Mouse (Mus musculus): Measurements from ENCODE around the gene Wwc1. TPM values are rescaled to one million over a fixed set of nuclear protein-coding genes. Genes with fewer than 3 reads are reported as not detected.

Wwc1 gene
- polyA plus RNA-seq, 1 experiment from 2014 or later = 4.1 TPM

GRCm38 (mm10) chr11:35933402-35934085, 46.8 kb downstream of the Wwc1 start:
- Histone ChIP-seq H3K36me3 (ENCODE audit: control insufficient read depth, insufficient read depth, low read length) (no peaks in the 10 kb centered on the region), H3K27me3 (replicated peaks; ENCODE audit: control insufficient read depth, insufficient read depth, low read length) (no peaks in the 10 kb centered on the region), H3K9ac (ENCODE audit: low read depth, low read length) (no peak overlapping the region), H3K4me3 (ENCODE audit: low read depth, low read length) (no peak overlapping the region), H3K27ac (replicated peaks; ENCODE audit: low read depth, low read length) (no peak overlapping the region), H3K4me2 (ENCODE audit: low read depth, low read length) (peak overlapping the region; percentile 22), H3K4me1 (ENCODE audit: control insufficient read depth, insufficient read depth, low read length) (0 out of 2 replicates have a peak, but pooled peaks cover 2% of the 10 kb centered on the region), H3K9me3 (ENCODE audit: control insufficient read depth, low read length) (no peaks in the 10 kb centered on the region)
- WGBS = 21% methylated on average over 14 of the region's 14 CpGs
- ATAC-seq (ENCODE audit: low read depth) (peak; percentile 65), DNase-seq (ENCODE audit: low spot score) (peak; percentile 51)

GRCm38 (mm10) chr11:35932121-35932885, 48.0 kb downstream of the Wwc1 start:
- H3K4me3 ChIP-seq (ENCODE audit: low read depth, low read length) = no peak overlapping the region
- H3K9me3 ChIP-seq (ENCODE audit: control insufficient read depth, low read length) = no peaks in the 10 kb centered on the region
- H3K36me3 ChIP-seq (ENCODE audit: control insufficient read depth, insufficient read depth, low read length) = no peaks in the 10 kb centered on the region
- DNase-seq (ENCODE audit: low spot score) (no peak), ATAC-seq (ENCODE audit: low read depth) (no peak)
- no peak overlapping the region for H3K4me2 ChIP-seq (ENCODE audit: low read depth, low read length)
- WGBS = 87% methylated on average over 14 of the region's 14 CpGs
- H3K27me3 ChIP-seq (replicated peaks; ENCODE audit: control insufficient read depth, insufficient read depth, low read length) = no peaks in the 10 kb centered on the region
- no peak overlapping the region for H3K9ac ChIP-seq (ENCODE audit: low read depth, low read length)
- H3K4me1 ChIP-seq (ENCODE audit: control insufficient read depth, insufficient read depth, low read length) = no peaks in the 10 kb centered on the region
- H3K27ac ChIP-seq (replicated peaks; ENCODE audit: low read depth, low read length) = no peak overlapping the region

DNA sequence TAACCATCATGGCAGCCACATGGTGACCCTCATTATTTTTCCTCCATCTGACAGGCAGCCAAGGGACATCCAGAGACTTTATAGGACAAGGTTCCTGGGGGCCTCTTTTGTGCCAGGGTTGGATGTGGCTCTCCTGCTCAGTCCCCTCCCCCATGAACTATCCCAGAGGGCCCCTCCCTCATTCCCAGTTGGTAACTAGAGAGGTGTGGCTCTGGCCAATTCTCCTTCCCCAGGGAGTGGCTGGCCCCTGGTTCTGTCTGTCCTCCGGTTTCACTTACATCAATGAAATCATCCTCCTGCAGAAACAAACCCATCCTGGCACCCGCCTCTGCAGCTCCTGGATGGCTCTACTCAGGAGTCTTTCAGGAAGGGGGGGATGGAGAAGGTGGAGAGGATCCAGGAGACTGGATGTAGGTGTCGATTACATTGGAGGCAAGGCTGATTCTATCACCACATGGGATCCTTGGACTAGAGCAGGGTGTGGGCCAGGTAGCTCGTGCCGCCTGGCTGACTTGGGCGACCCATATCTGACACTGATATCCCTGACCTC, 49.7 kb downstream of the Wwc1 start:
- Histone ChIP-seq H3K4me3 (ENCODE audit: low read depth, low read length) (no peak overlapping the region), H3K9ac (ENCODE audit: low read depth, low read length) (no peak overlapping the region), H3K9me3 (ENCODE audit: control insufficient read depth, low read length) (peaks cover 8% of the 10 kb centered on the region; the same call in 1 of the 2 replicates), H3K4me1 (ENCODE audit: control insufficient read depth, insufficient read depth, low read length) (no peaks in the 10 kb centered on the region), H3K36me3 (ENCODE audit: control insufficient read depth, insufficient read depth, low read length) (no peaks in the 10 kb centered on the region), H3K4me2 (ENCODE audit: low read depth, low read length) (no peak overlapping the region), H3K27me3 (replicated peaks; ENCODE audit: control insufficient read depth, insufficient read depth, low read length) (no peaks in the 10 kb centered on the region), H3K27ac (replicated peaks; ENCODE audit: low read depth, low read length) (no peak overlapping the region)
- WGBS = 82% methylated on average over 6 of the region's 6 CpGs
- ATAC-seq (ENCODE audit: low read depth) (no peak), DNase-seq (ENCODE audit: low spot score) (no peak)

GRCm38 (mm10) chr11:35928453-35928852, 51.9 kb downstream of the Wwc1 start:
- no peak overlapping the region for H3K4me3 ChIP-seq (ENCODE audit: low read depth, low read length)
- WGBS = 89% methylated on average over 12 of the region's 12 CpGs

DNA sequence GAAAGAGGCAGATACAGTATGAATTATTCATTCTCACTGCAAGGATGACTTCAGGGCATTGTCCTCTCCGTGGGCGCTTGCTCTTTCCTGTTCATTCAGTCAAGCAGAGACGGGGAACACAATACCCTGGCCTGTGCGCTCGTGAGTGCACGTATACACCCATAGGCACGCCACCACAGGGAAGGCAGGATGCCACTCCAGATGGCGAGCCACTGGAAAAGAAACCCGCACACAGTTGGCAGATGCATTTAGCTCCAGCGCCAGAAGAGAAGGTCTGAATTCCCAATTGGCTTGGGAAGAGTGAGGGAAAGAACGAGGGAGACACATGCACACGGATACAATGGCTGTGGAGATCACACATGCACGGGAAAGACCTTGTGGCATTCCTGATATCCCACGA, 53.0 kb downstream of the Wwc1 start:
- WGBS = 58% methylated on average over 14 of the region's 14 CpGs
- no peak for DNase-seq (ENCODE audit: low spot score)
- H3K4me2 ChIP-seq (ENCODE audit: low read depth, low read length) = no peak overlapping the region
- no peak overlapping the region for H3K4me3 ChIP-seq (ENCODE audit: low read depth, low read length)
- no peak overlapping the region for H3K9ac ChIP-seq (ENCODE audit: low read depth, low read length)
- H3K36me3 ChIP-seq (ENCODE audit: control insufficient read depth, insufficient read depth, low read length) = no peaks in the 10 kb centered on the region
- peaks cover 8% of the 10 kb centered on the region; the same call in 1 of the 2 replicates for H3K9me3 ChIP-seq (ENCODE audit: control insufficient read depth, low read length)
- H3K4me1 ChIP-seq (ENCODE audit: control insufficient read depth, insufficient read depth, low read length) = no peaks in the 10 kb centered on the region
- H3K27ac ChIP-seq (replicated peaks; ENCODE audit: low read depth, low read length) = no peak overlapping the region
- no peak for ATAC-seq (ENCODE audit: low read depth)
- H3K27me3 ChIP-seq (replicated peaks; ENCODE audit: control insufficient read depth, insufficient read depth, low read length) = no peaks in the 10 kb centered on the region

More at GRCm38 (mm10) chr11:35928453-35928852, 51.9 kb downstream of the Wwc1 start:
- H3K4me1 ChIP-seq (ENCODE audit: control insufficient read depth, insufficient read depth, low read length) = no peaks in the 10 kb centered on the region
- H3K36me3 ChIP-seq (ENCODE audit: control insufficient read depth, insufficient read depth, low read length) = no peaks in the 10 kb centered on the region
- DNase-seq (ENCODE audit: low spot score) (no peak), ATAC-seq (ENCODE audit: low read depth) (no peak)
- H3K4me2 ChIP-seq (ENCODE audit: low read depth, low read length) = no peak overlapping the region
- no peaks in the 10 kb centered on the region for H3K27me3 ChIP-seq (replicated peaks; ENCODE audit: control insufficient read depth, insufficient read depth, low read length)
- H3K27ac ChIP-seq (replicated peaks; ENCODE audit: low read depth, low read length) = no peak overlapping the region
- peaks cover 8% of the 10 kb centered on the region; the same call in 1 of the 2 replicates for H3K9me3 ChIP-seq (ENCODE audit: control insufficient read depth, low read length)
- H3K9ac ChIP-seq (ENCODE audit: low read depth, low read length) = no peak overlapping the region

- H3K4me1 ChIP-seq (ENCODE audit: control insufficient read depth, insufficient read depth, low read length) = no peaks in the 10 kb centered on the region
- peak; percentile 82 for DNase-seq (ENCODE audit: low spot score)
- ATAC-seq (ENCODE audit: low read depth) = peak; percentile 76
- no peaks in the 10 kb centered on the region for H3K27me3 ChIP-seq (replicated peaks; ENCODE audit: control insufficient read depth, insufficient read depth, low read length)
- H3K9ac ChIP-seq (ENCODE audit: low read depth, low read length) = no peak overlapping the region
- H3K27ac ChIP-seq (replicated peaks; ENCODE audit: low read depth, low read length) = 0 out of 2 replicates have a peak overlapping the region, but pooled peaks have one; percentile 31
- H3K4me3 ChIP-seq (ENCODE audit: low read depth, low read length) = no peak overlapping the region
- H3K9me3 ChIP-seq (ENCODE audit: control insufficient read depth, low read length) = peaks cover 8% of the 10 kb centered on the region; the same call in 1 of the 2 replicates
- H3K4me2 ChIP-seq (ENCODE audit: low read depth, low read length) = no peak overlapping the region
- no peaks in the 10 kb centered on the region for H3K36me3 ChIP-seq (ENCODE audit: control insufficient read depth, insufficient read depth, low read length)
- WGBS = 73% methylated on average over 7 of the region's 7 CpGs
Measured at GRCm38 (mm10) chr11:35925592-35925991, 54.7 kb downstream of the Wwc1 start.

- Histone ChIP-seq H3K36me3 (ENCODE audit: control insufficient read depth, insufficient read depth, low read length) (no peaks in the 10 kb centered on the region), H3K9me3 (ENCODE audit: control insufficient read depth, low read length) (peaks cover 8% of the 10 kb centered on the region; the same call in 1 of the 2 replicates), H3K4me1 (ENCODE audit: control insufficient read depth, insufficient read depth, low read length) (0 out of 2 replicates have a peak, but pooled peaks cover 9% of the 10 kb centered on the region), H3K4me2 (ENCODE audit: low read depth, low read length) (no peak overlapping the region), H3K27me3 (replicated peaks; ENCODE audit: control insufficient read depth, insufficient read depth, low read length) (no peaks in the 10 kb centered on the region), H3K4me3 (ENCODE audit: low read depth, low read length) (no peak overlapping the region), H3K9ac (ENCODE audit: low read depth, low read length) (no peak overlapping the region), H3K27ac (replicated peaks; ENCODE audit: low read depth, low read length) (no peak overlapping the region; the same call in 1 of the 2 replicates)
- ATAC-seq (ENCODE audit: low read depth) (no peak), DNase-seq (ENCODE audit: low spot score) (no peak)
- 34% methylated on average over 12 of the region's 12 CpGs for WGBS
Measured at GRCm38 (mm10) chr11:35922205-35922873, 58.0 kb downstream of the Wwc1 start.

DNA sequence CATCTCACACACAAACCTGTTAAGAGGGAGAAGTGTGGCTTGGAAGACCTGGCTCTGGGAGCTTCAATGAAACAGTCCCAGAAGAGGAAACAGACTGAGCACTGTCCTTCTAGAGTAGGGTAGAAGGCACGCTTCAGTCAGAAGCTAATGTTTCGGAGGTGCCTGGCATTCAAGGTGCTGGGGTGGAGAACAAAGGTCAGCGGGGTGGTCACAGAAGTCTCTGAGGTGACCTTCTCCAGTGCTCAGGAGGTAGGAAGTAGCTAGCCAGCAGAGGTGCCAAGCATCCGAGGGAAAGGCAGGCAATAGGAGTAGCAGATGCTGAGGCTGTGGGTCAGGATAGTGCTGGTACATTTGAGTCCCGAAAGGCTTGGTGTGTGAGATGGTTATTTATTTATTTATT, 59.6 kb downstream of the Wwc1 start:
- H3K27ac ChIP-seq (replicated peaks; ENCODE audit: low read depth, low read length) = no peak overlapping the region
- H3K4me1 ChIP-seq (ENCODE audit: control insufficient read depth, insufficient read depth, low read length) = 0 out of 2 replicates have a peak, but pooled peaks cover 9% of the 10 kb centered on the region
- H3K36me3 ChIP-seq (ENCODE audit: control insufficient read depth, insufficient read depth, low read length) = no peaks in the 10 kb centered on the region
- no peak overlapping the region for H3K4me2 ChIP-seq (ENCODE audit: low read depth, low read length)
- ATAC-seq (ENCODE audit: low read depth) (no peak), DNase-seq (ENCODE audit: low spot score) (no peak)
- no peak overlapping the region for H3K9ac ChIP-seq (ENCODE audit: low read depth, low read length)
- H3K9me3 ChIP-seq (ENCODE audit: control insufficient read depth, low read length) = no peaks in the 10 kb centered on the region
- H3K27me3 ChIP-seq (replicated peaks; ENCODE audit: control insufficient read depth, insufficient read depth, low read length) = no peaks in the 10 kb centered on the region
- no peak overlapping the region for H3K4me3 ChIP-seq (ENCODE audit: low read depth, low read length)
- 72% methylated on average over 5 of the region's 5 CpGs for WGBS

Data from embryonic facial prominence, embryonic 14.5 days (tissue).